Mouse (Mus musculus) spleen, adult 2 months (tissue): ENCODE data around the gene Espn. TPM values are rescaled to one million over a fixed set of nuclear protein-coding genes. Genes with fewer than 3 reads are reported as not detected.

Experiments used
- DNase-seq, 2 experiments: peaks; one replicate each; pipeline versions ENCODE4 v3.0.0 to v3.0.0-alpha.2; 2012 to 2021; ENCODE audit warnings: low spot score in 2 of 2, low read depth in 1 of 2
- H3K27ac ChIP-seq: fragments of 200-500 bp; 2 replicates; pipeline ENCODE4 v1.5.1; 2012; ENCODE audit warnings: low read length, inconsistent platforms; ENCODE audit not compliant: insufficient read depth
- H3K27me3 ChIP-seq: fragments of 200-500 bp; 2 replicates; pipeline ENCODE4 v1.6.1; 2012; ENCODE audit warnings: mild to moderate bottlenecking, moderate library complexity, low read length, inconsistent platforms; ENCODE audit not compliant: control insufficient read depth, insufficient read depth
- H3K36me3 ChIP-seq: fragments of 200-500 bp; 2 replicates; pipeline ENCODE4 v1.6.1; 2012; ENCODE audit warnings: mild to moderate bottlenecking, low read length, inconsistent platforms; ENCODE audit not compliant: control insufficient read depth, insufficient read depth
- H3K4me1 ChIP-seq: fragments of 200-500 bp; 2 replicates; pipeline ENCODE4 v1.6.1; 2011; ENCODE audit warnings: inconsistent platforms; ENCODE audit not compliant: control insufficient read depth, insufficient read depth, insufficient read length
- H3K4me3 ChIP-seq: fragments of 200-500 bp; 2 replicates; pipeline ENCODE4 v1.5.1; 2011; ENCODE audit warnings: mild to moderate bottlenecking, inconsistent platforms; ENCODE audit not compliant: insufficient read depth, insufficient read length; ENCODE audit errors: extremely low read depth
- CTCF ChIP-seq: fragments of 200-500 bp; IDR thresholded peaks from 2 replicates; pipeline ENCODE4 v1.5.1; 2011; ENCODE audit warnings: mild to moderate bottlenecking, inconsistent platforms; ENCODE audit not compliant: insufficient read depth, insufficient read length, insufficient replicate concordance; ENCODE audit errors: extremely low read depth
- POLR2A ChIP-seq: fragments of 200-500 bp; IDR thresholded peaks from 2 replicates; pipeline ENCODE4 v1.6.1; 2011; ENCODE audit warnings: low read depth, low read length, inconsistent platforms
- WGBS: fragments of 180-500 bp; shearing (Covaris S2); methylation state at CpG from one replicate; pipeline ENCODE4 v1.1.7; 2018; 5-methylcytosine and 5-hydroxymethylcytosine counted together
- polyA plus RNA-seq: library from polyadenylated mRNA; depleted of rRNA; stranded (reverse); fragments of >200 nt; gene quantifications from 2 replicates; pipeline ENCODE4 v1.2.3, GENCODE M21; 2012

Gene Espn
- polyA plus RNA-seq, 1 experiment = 2.1 TPM

DNA sequence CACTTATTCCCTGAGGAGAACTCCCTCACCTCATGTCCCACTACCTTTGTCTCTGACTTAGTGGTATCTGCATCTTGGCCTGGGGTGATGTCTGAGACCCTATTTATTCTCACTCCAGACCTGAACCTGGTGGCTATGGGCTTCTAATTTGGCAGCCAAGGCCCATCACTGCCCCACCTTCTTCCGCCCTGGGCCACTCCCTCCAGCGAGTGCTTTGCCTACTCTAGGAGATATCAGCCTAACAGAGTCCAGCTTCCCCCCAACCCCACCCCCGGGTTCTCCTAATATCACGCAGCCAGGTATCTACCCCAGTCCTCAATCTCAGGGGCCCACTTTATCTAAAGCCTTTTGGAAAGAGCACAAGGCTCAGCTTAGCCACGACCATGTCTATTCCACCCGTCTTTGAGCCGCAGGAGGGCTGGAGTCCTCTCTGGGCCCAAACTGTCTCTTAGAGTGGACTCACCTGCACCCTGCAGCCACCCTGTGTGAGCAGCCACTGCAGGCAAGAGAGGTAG is 663 bp downstream of the Espn start:
- no peak for TF ChIP-seq CTCF
- TF ChIP-seq POLR2A = no peak
- 42% methylated on average over 7 of the region's 7 CpGs for WGBS

DNA sequence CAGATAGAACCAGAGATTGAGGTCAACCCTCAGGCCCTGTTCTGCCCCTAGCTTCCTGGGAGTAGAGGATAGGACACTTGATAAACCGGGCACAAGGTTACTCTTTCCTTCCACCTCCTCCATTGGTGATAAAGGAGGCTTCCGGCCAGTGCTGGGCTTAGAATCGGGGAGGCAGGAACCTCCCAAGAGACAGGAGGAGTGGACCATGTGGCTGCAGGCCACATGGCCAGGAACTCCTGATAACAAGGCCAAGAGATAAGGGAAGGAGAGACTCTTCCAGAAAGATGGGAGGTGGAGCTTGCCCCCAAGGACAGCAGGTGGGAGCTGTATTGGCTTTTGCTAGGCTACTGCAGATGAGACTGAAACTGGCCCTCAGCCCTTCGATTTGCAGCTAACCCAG is 1.6 kb downstream of the Espn start:
- peaks cover 5% of the 10 kb centered on the region for H3K4me1 ChIP-seq
- no peak for TF ChIP-seq CTCF
- TF ChIP-seq POLR2A = no peak
- WGBS = 91% methylated on average over 4 of the region's 4 CpGs
- peaks cover 8% of the 10 kb centered on the region for H3K27me3 ChIP-seq
- no peaks in the 10 kb centered on the region for H3K36me3 ChIP-seq
- no peak overlapping the region for H3K4me3 ChIP-seq
- H3K27ac ChIP-seq = no peak overlapping the region
- no peak for DNase-seq

More for the DNA sequence above, 663 bp downstream of the Espn start:
- H3K4me3 ChIP-seq = peak overlapping the region; percentile 39; the same call in 1 of the 2 replicates
- no peak for DNase-seq
- no peaks in the 10 kb centered on the region for H3K36me3 ChIP-seq
- H3K27me3 ChIP-seq = peaks cover 8% of the 10 kb centered on the region
- peaks cover 5% of the 10 kb centered on the region for H3K4me1 ChIP-seq
- H3K27ac ChIP-seq = no peak overlapping the region

DNA sequence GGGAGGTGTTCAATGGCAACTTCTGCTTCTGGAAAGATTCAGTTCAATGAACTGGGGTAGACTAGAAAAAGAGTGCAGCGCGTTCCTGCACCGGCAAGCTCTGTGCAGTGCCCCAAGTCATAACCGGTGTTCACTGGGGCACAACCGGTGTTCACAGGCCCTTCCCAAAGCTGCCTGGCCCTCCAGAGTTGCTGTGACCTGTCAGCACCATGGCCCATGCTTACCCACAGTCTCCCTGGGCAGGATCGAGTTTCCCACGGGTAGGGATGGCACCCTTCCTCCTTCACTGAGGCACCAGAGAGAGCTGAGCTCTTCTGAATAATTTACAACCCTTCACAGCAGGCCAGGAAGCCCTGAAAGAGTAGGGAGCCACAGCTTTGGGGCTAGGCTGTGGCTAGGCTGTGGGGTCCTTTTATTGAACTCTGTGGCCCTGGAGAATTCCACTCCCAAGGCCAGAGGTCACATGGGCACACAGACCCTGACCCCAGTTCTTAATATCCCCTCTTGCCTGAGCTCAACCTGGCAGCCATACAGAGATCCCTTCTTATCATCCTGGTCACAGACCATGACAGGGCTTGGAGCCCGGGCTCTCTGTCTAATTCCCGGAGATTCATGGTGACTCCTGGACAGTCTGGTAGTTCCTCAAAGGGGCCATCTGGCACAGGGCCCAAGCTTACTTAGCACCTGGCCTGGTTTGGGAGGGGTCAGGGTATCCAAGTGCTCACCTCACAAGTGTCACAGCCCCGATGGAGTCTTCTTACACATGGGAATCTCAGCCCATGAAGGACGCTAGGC is 5.9 kb downstream of the Espn start:
- Histone ChIP-seq H3K27me3 (no peaks in the 10 kb centered on the region), H3K27ac (no peak overlapping the region), H3K36me3 (no peaks in the 10 kb centered on the region), H3K4me1 (no peaks in the 10 kb centered on the region), H3K4me3 (no peak overlapping the region)
- TF ChIP-seq POLR2A = no peak
- TF ChIP-seq CTCF = no peak
- 65% methylated on average over 11 of the region's 11 CpGs for WGBS
- DNase-seq = no peak

DNA sequence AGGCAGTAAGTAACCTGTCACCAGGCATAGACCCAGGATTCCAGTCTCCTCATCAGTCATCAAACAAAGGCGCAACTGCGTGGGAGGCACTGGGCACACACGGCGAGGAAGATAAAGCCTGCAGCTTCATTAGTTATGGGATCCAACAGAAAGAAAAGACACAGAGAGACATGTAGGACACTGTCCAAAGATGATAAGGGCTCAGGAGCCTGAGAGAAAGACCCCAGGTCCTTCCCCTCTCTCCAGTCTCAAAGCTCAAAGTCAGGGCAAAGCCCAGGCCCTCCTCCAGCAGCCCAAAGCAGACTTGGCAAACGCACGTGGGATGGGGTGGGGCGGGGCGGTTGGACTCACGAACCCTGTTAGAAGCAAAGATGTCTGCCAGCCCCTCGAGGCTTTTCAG is 6.7 kb downstream of the Espn start:
- Histone ChIP-seq H3K27ac (no peak overlapping the region), H3K36me3 (no peaks in the 10 kb centered on the region), H3K27me3 (no peaks in the 10 kb centered on the region), H3K4me3 (no peak overlapping the region), H3K4me1 (no peaks in the 10 kb centered on the region)
- TF ChIP-seq POLR2A = no peak
- TF ChIP-seq CTCF = no peak
- WGBS = 77% methylated on average over 10 of the region's 10 CpGs
- DNase-seq = no peak

DNA sequence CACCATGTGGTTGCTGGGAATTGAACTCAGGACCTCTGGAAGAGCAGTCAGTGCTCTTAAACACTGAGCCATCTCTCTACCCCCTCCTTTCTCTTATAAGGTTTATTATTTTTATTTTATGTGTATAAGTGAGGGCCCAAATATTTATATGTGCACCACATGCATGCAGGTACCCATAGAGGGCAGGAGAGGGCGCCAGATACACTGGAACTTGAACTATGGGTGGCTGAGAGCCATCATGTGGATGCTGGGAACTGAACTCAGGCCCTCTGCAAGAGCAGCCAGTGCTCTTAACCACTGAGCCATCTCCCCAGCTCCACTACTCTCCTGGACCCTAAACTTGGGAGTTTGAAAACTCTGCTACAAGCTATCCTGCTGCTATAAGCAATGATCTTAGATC is 8.5 kb downstream of the Espn start:
- Histone ChIP-seq H3K36me3 (no peaks in the 10 kb centered on the region), H3K27me3 (no peaks in the 10 kb centered on the region), H3K27ac (no peak overlapping the region), H3K4me3 (no peak overlapping the region), H3K4me1 (0 out of 2 replicates have a peak, but pooled peaks cover 3% of the 10 kb centered on the region)
- DNase-seq = no peak
- 67% methylated on average over 1 of the region's 1 CpGs for WGBS
- TF ChIP-seq CTCF = no peak
- no peak for TF ChIP-seq POLR2A

DNA sequence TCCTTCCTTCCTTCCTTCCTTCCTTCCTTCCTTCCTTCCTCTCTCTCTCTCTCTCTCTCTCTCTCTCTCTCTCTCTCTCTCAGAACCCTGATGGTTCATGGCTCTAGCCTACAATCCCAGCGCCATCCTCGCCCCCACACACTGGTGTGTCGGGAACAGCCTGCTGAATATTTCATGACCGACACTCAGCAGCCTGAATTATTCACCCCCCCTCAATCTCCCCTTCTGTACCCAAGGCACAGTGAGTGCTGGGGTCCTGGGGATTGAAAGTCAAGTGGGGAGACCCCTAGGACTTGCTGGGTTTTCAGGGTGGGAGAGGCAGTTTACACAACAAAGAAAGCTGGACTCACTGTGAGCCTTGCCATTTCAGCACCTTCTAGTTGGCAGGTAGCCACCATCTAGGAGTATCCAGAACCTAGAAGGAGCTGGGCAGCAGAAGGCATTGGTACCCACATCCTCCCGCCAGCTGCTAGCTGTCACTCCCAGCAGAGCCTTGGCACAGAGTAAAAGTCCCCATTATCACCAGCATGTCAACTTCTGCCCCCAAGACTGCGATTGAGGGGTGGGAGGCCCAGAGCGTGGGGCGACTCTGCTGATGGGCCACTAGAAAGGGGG is 10.5 kb downstream of the Espn start:
- H3K27me3 ChIP-seq = no peaks in the 10 kb centered on the region
- H3K36me3 ChIP-seq = no peaks in the 10 kb centered on the region
- DNase-seq = no peak
- no peak overlapping the region for H3K27ac ChIP-seq
- no peak overlapping the region for H3K4me3 ChIP-seq
- TF ChIP-seq POLR2A = no peak
- no peak for TF ChIP-seq CTCF
- H3K4me1 ChIP-seq = peaks cover 8% of the 10 kb centered on the region; the same call in 1 of the 2 replicates
- WGBS = 80% methylated on average over 8 of the region's 8 CpGs

DNA sequence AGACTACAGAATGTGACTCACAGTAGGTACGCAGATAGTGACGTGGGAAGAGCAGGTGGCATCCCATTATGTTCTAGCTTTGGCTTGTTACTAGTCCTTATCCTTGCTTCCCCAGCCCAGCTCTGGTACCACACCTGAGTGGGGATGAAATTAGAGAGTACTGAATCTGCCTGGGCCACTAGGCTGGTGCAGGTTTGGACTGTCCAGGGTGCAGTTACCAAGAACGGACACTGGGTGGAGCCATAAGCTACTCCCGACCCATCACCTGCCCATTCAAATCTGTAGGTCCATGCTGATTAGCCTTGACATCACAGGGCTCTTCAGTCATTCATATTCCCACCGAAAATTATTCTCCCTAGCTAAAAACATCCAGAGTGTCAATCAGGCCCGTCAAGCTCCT is 11.7 kb downstream of the Espn start:
- DNase-seq = peak in 1 of 2 experiments; percentile 46
- Histone ChIP-seq H3K4me1 (peaks cover 8% of the 10 kb centered on the region; the same call in 1 of the 2 replicates), H3K27me3 (no peaks in the 10 kb centered on the region), H3K4me3 (no peak overlapping the region), H3K36me3 (no peaks in the 10 kb centered on the region), H3K27ac (no peak overlapping the region)
- WGBS = 37% methylated on average over 6 of the region's 6 CpGs
- peak; percentile 51; the same call in 1 of the 2 replicates for TF ChIP-seq CTCF
- no peak for TF ChIP-seq POLR2A
